Mouse (Mus musculus) frontal cortex, adult (tissue): ENCODE measurements around the gene Lhfpl5.

ENCODE experiments used
- ATAC-seq: cut with Nextera tagmentation; 2 replicates; pipeline ENCODE4 v1.9.2; 2017; ENCODE audit warnings: mild to moderate bottlenecking, moderate library complexity, mixed read lengths; ENCODE audit not compliant: low TSS enrichment

Gene Lhfpl5

GRCm38 (mm10) chr17:28626937-28627336, 51.5 kb downstream of the Lhfpl5 start:
- ATAC-seq, result peak; percentile 47

- peak; percentile 15; the same call in 1 of the 2 replicates for ATAC-seq
These were observed 53.0 kb downstream of the Lhfpl5 start for GRCm38 (mm10) chr17:28628248-28629124.

GRCm38 (mm10) chr17:28629125-28629524, 53.7 kb downstream of the Lhfpl5 start:
- ATAC-seq, result no peak
